Mouse (Mus musculus) NIH3T3 (cell line): ENCODE data around the gene Cradd.

Experiments
- DNase-seq: peaks from one replicate; pipeline ENCODE4 v3.0.0-alpha.2; 2012; ENCODE audit warnings: low read depth

Cradd gene

GRCm38 (mm10) chr10:95332596-95332995, 8.7 kb upstream of the Cradd start:
- DNase-seq: no peak

DNA sequence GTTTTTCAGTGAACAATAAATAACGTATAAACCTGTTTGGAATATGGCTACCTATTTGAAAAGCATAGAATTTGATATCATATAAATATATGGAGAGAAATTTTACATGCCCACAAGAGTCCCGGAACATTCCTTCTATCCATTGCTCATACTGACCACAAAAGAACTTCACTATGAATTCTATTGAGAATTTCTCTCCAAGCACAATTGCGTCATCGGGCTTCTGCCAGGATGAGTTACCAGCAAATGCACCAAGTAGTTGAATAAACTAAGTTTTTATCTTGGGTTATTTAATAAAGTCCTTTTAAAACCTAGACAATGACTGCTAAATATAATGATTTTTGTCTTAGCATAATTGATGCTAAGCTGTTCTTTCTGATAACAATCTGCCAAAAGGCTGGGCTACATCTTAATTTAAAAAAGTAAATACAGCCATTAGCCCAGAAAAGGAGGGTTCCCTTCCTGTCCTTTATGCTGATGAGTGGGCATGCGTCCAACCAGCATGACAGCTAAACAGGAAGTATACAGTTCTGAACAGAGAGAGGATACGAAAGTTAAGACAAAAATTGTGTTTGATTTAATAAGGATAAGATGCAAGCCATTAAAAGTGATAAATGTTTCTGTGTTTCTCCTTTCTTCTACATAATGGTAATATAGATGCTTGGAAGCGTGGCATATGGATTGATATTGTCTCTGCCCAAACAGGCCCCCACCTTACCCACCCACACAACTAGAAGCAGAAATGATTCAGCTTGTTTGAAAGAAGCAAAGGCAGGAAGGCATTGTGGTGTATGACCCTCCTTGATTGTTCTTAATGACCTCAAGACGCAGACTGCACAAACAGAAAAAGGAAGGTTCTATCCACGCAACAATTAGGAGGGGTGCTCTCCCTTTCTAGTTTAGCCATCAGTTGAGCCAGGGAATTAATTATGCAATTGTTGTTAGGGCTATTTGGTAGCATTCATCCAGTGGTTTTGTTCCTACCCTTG, 6.7 kb upstream of the Cradd start:
- peak; percentile 85 for DNase-seq

DNA sequence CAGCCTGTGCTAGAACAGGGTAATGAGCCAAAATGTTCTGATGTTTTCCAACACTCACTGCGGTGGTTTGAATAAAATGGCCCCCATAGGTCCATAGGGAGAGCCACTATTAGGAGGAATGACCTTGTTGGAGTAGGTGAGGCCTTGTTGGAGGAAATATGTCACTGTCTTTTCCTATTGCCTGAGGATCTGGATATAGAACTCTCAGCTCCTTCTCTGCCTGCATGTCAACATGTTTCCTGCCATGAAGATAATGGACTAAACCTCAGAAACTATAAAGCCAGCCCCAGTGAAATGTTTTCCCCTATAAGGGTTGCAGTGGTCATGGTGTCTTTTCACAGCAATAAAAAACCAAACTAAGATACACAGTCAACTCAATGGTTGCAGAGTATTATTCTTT, 6.0 kb upstream of the Cradd start:
- DNase-seq: no peak

DNA sequence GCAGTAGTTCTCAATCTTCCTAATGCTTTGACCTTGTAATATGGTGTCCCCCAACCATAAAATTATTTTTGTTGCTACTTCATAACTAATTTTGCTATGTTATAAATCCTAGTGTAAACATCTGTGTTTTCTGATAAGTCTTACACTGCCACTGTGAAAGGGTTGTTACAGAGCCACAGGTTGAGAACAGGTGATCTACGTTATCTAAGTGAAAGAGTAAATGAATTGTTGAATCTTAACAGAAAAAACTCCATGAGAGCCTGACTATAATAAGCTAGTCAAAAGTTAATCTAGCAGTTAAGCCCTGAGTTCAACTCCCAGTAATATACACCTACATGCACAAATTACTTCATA, 322 bp upstream of the Cradd start:
- DNase-seq: no peak

GRCm38 (mm10) chr10:95322076-95323070, 1.6 kb downstream of the Cradd start:
- DNase-seq: peak; percentile 27

DNA sequence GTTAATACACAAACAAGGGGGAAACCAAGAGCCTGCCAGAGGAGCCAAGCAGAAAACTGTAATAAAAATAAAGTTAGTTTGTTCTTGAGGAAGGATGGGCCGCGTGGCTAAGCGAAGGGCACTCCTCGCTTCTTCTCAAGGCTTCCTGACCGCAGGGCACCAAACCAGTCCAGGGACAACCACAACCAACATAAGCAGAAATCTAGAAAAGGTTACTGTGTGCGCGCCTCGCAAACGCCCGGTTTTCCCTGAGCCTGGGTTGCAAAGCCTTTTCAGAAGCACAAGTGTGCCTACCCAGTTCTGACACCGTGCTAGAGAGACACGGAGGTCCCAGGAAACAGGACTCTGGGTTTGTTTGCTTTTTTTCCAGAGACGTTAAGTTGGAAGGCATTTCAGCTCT, 4.9 kb downstream of the Cradd start:
- no peak for DNase-seq

- DNase-seq: no peak
Observed at GRCm38 (mm10) chr10:95318392-95318708, 5.6 kb downstream of the Cradd start.

DNA sequence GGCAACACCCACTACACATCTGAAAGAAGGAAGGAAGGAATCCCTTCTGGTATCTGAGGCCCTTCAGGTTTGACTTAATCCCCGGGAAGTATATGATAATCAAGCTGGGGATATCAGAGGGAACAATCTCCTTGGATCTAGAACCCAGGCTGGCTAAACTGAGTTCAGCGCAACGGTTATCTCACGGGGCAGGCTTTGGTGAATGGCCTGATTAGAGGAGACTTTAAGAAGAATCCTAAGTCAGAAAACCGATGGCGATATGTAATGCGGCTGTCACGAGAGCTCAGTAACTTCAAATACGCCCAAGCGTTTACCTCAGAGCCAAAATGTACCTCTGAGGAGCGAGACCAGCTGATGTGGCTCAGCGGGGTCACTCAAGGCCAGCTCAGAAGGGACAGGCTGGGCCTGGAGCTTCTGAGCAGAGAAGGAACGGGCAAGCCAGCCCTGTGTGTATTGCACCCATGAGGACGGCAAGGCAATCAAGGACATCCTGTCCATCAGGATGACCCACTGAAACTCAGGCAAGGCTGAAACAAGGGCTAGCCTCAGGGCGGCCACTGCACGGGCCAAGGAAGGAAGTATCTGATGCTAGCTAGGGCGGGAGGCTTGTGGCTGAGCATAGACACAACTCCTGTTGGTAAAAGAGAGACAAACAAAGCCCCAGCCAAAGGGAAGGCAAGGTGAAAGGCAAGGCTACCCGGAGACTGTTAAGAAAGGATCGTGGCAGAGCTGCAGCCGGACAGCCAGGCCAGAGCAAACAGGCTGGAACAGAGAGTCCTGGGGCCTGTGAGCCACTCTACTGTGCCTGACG, 6.1 kb downstream of the Cradd start:
- DNase-seq: no peak

GRCm38 (mm10) chr10:95317091-95317490, 6.8 kb downstream of the Cradd start:
- DNase-seq: no peak

DNA sequence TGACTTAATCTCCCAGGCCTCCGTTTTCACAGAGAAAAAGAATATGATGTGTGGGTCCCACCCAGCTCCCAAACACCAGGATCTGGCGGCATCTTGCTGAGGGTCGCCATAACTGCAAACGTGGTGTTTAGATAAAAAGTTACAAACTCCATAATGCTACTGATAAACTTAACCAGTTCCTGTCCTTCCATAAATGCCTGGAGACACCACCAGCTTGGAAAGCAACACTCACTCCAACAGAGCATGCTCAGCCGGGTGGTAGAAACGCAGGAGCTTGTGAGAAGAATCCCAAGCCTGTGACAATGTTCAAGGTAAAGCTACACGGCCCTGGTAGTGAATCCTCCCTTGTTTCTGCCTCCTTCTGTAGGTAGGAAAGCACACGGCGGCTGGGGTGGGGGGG, 7.3 kb downstream of the Cradd start:
- no peak for DNase-seq

- DNase-seq: no peak
Observed at GRCm38 (mm10) chr10:95315801-95316474, 8.0 kb downstream of the Cradd start.

DNA sequence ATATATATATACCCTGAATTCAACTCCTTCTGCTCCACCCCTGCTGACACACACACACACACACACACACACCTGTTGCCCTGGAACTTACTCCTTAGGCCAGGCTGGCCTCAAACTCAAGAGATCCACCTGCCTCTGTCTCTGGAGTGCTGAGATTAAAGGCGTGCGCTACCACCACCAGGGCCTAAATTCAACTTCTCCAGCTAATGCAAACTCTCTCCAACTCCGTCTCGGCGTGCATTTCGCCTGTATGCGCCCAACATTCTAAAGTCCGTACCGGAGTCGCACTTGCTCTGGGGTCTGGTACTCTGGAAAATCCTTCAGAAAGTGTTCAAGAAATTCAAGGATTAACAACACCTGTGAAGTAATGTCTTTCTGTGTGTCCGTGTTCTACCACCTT, 8.6 kb downstream of the Cradd start:
- DNase-seq: no peak

DNA sequence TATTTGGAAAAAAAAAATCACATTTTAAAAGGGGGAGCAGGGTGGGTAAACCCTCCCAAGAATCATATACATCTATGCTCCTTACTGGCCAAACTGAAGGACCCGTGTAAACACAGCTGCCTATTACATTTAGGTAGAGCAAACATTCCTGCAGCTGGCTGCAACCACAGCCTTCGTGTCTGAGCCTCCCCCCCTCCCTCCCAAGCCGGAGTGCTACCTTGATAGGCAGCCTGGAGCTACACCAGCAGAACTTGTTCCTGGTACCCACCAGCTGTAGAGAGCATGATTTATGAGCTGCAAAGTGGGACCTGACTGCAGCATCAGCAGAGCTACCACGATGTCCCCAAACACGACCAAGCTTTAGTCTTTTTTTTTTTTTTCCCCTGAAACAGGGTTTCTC, 9.9 kb downstream of the Cradd start:
- no peak for DNase-seq

- no peak for DNase-seq
Observed at GRCm38 (mm10) chr10:95313524-95313923, 10.4 kb downstream of the Cradd start.

- no peak for DNase-seq
Observed at GRCm38 (mm10) chr10:95310688-95311441, 13.1 kb downstream of the Cradd start.

- DNase-seq: no peak
Observed at GRCm38 (mm10) chr10:95309412-95310322, 14.3 kb downstream of the Cradd start.

DNA sequence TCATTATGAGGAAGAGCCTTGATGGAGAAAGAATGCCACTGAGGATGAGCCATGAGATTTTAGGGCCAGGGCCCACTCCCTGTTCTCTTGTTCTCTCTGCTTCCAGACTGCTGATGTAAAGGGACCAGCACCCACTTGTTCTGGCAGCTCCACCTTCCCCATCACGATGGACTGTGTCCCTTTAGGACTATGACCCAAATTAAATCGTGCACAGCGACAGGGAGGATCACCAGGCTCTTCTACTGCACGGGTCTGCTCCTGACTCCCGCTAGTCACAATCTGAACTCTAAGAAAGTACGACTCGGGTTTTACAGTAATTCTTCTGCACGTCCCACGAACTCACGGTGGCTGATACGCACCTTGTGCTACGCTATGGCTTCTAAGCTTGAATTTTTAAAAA, 14.9 kb downstream of the Cradd start:
- DNase-seq: no peak

DNA sequence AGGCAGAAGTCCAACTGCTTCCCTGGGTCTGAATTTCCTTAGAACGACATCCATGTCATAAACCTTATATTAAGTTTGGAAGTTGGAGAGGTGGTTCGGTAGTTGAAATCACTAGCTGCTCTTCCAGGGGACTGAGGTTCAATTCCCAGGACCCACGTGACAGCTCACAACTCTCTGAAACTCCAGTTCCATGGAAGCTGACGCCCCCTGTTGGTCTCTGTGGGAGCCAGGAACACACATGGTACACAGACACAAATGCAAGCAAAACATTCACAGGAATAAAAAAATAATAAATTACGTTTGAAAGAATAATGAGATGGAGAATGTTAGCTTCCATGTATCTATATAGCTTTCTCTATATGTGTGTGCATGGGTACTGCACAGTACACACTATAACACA, 16.0 kb downstream of the Cradd start:
- DNase-seq: no peak

DNA sequence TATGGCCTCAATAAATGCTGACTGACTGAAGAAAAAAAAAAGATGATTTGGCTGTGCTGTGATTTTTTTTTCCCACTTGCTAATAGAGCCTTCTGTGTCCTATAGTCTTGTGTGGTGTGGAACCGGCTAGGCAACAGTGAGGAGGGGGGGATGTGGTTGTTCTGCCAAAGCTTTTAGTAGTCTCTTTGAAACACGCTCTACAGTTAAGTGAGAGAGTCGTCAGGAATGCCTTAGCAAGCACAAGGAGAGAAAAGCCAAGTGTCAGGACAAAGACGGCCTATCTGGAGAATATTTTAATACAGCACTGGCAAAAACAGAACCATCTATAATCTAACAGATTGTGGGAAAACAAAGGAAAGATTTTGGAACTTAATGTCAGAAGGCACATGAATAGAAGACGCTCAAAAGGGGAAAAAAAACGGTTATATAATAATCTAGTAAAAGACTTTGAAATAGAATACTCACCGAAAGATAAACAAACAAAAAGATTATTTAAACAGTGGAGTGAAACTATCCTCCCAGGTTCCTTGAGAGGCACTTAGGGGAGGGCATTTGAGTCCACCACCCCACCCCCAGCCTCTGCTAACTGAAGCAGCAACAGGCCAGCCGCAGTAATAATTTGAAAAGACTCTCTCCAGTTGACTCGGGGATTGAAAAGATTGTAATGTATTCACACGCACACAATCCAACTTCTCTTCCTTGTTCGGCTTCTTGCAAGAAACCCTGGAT, 16.9 kb downstream of the Cradd start:
- no peak for DNase-seq
